Mouse (Mus musculus) kidney, adult 11 months (tissue): ENCODE data around the gene Tm2d1.

ENCODE experiments used
- DNase-seq: peaks from one replicate; pipeline ENCODE4 v3.0.0; 2022

The Tm2d1 gene

GRCm38 (mm10) chr4:98321371-98322111, 61.6 kb downstream of the Tm2d1 start:
- peak; percentile 62 for DNase-seq

- no peak for DNase-seq
Observed at GRCm38 (mm10) chr4:98318769-98319168, 64.3 kb downstream of the Tm2d1 start.

GRCm38 (mm10) chr4:98317149-98317548, 66.0 kb downstream of the Tm2d1 start:
- no peak for DNase-seq
